Mouse (Mus musculus) embryonic facial prominence, embryonic 14.5 days (tissue): Measurements from ENCODE around the gene Idua. TPM values are rescaled to one million over a fixed set of nuclear protein-coding genes. Genes with fewer than 3 reads are reported as not detected.

ENCODE experiments used
- ATAC-seq: fragments of 200-750 bp; cut with Nextera tagmentation; 2 replicates; pipeline ENCODE4 v1.8.0; 2017; ENCODE audit warnings: low read depth, moderate number of reproducible peaks, moderate TSS enrichment
- DNase-seq: peaks from one replicate; pipeline ENCODE4 v3.0.0-alpha.2; 2015; ENCODE audit warnings: low spot score
- H3K27ac ChIP-seq: fragments of 300-500 bp; sonication (generic); replicated peaks from 2 replicates; pipeline ENCODE4 v1.5.1; 2014; ENCODE audit warnings: low read depth, mild to moderate bottlenecking, low read length, moderate library complexity
- H3K27me3 ChIP-seq: fragments of 300-500 bp; sonication (generic); replicated peaks from 2 replicates; pipeline ENCODE4 v1.6.1; 2014; ENCODE audit warnings: low read length; ENCODE audit not compliant: control insufficient read depth, insufficient read depth
- H3K36me3 ChIP-seq: fragments of 300-500 bp; sonication (generic); 2 replicates; pipeline ENCODE4 v1.6.1; 2014; ENCODE audit warnings: low read length, mixed read lengths; ENCODE audit not compliant: control insufficient read depth, insufficient read depth
- H3K4me1 ChIP-seq: fragments of 300-500 bp; sonication (generic); 2 replicates; pipeline ENCODE4 v1.6.1; 2014; ENCODE audit warnings: antibody characterized with exemption, low read length; ENCODE audit not compliant: control insufficient read depth, insufficient read depth
- H3K4me2 ChIP-seq: fragments of 300-500 bp; sonication (generic); 2 replicates; pipeline ENCODE4 v1.6.1; 2014; ENCODE audit warnings: low read depth, mild to moderate bottlenecking, low read length, moderate library complexity, mixed read lengths
- H3K4me3 ChIP-seq: fragments of 300-500 bp; sonication (generic); 2 replicates; pipeline ENCODE4 v1.5.1; 2014; ENCODE audit warnings: low read depth, mild to moderate bottlenecking, low read length
- H3K9ac ChIP-seq: fragments of 300-500 bp; sonication (generic); 2 replicates; pipeline ENCODE4 v1.6.1; 2014; ENCODE audit warnings: low read depth, mild to moderate bottlenecking, low read length, moderate library complexity, mixed read lengths
- H3K9me3 ChIP-seq: fragments of 300-500 bp; sonication (generic); 2 replicates; pipeline ENCODE4 v1.6.1; 2016; ENCODE audit warnings: low read length; ENCODE audit not compliant: control insufficient read depth
- WGBS: fragments of 180-500 bp; shearing (Covaris S2); extraction: QIAGEN DNeasy Blood & Tissue Kit; methylation state at CpG from one replicate; pipeline ENCODE4 v1.1.7; 2014; 5-methylcytosine and 5-hydroxymethylcytosine counted together
- polyA plus RNA-seq: library from polyadenylated mRNA; unstranded; fragments of >200 nt; fragmentation: Nextera tagmentation; extraction: Ambion mirVana; gene quantifications from 2 replicates; pipeline ENCODE4 v1.2.1, GENCODE M21; 2014

Gene Idua
- polyA plus RNA-seq, 1 experiment from 2014 or later, result 13.6 TPM

GRCm38 (mm10) chr5:108658611-108659010, 1.5 kb upstream of the Idua start:
- no peak overlapping the region for H3K27ac ChIP-seq
- peaks cover 8% of the 10 kb centered on the region for H3K4me1 ChIP-seq
- DNase-seq, result no peak
- peaks cover 45% of the 10 kb centered on the region for H3K36me3 ChIP-seq
- 93% methylated on average over 1 of the region's 1 CpGs for WGBS
- no peak for ATAC-seq
- H3K9me3 ChIP-seq, result no peaks in the 10 kb centered on the region
- H3K4me3 ChIP-seq, result no peak overlapping the region
- 0 out of 2 replicates have a peak overlapping the region, but pooled peaks have one; percentile 14 for H3K9ac ChIP-seq
- no peaks in the 10 kb centered on the region for H3K27me3 ChIP-seq
- no peak overlapping the region; the same call in 1 of the 2 replicates for H3K4me2 ChIP-seq

- ATAC-seq, result peak; percentile 99
- 35% methylated on average over 16 of the region's 36 CpGs for WGBS
- no peak overlapping the region for H3K27ac ChIP-seq
Observed at GRCm38 (mm10) chr5:108660632-108661268, 619 bp downstream of the Idua start.

GRCm38 (mm10) chr5:108662772-108663171, 2.6 kb downstream of the Idua start:
- 84% methylated on average over 4 of the region's 4 CpGs for WGBS
- Histone ChIP-seq H3K4me3 (no peak overlapping the region), H3K27me3 (no peaks in the 10 kb centered on the region), H3K9ac (no peak overlapping the region), H3K9me3 (no peaks in the 10 kb centered on the region), H3K4me2 (no peak overlapping the region), H3K4me1 (peaks cover 8% of the 10 kb centered on the region), H3K27ac (no peak overlapping the region), H3K36me3 (peaks cover 3% of the 10 kb centered on the region; the same call in 1 of the 2 replicates)
- no peak for DNase-seq
- no peak for ATAC-seq

More at GRCm38 (mm10) chr5:108660632-108661268, 619 bp downstream of the Idua start:
- H3K4me1 ChIP-seq, result peaks cover 8% of the 10 kb centered on the region
- peak overlapping the region; percentile 97 for H3K9ac ChIP-seq
- no peaks in the 10 kb centered on the region for H3K9me3 ChIP-seq
- no peaks in the 10 kb centered on the region for H3K27me3 ChIP-seq
- H3K36me3 ChIP-seq, result peaks cover 23% of the 10 kb centered on the region
- DNase-seq, result peak; percentile 96
- peak overlapping the region; percentile 88 for H3K4me2 ChIP-seq
- peak overlapping the region; percentile 83 for H3K4me3 ChIP-seq

GRCm38 (mm10) chr5:108665066-108665465, 4.9 kb downstream of the Idua start:
- no peak for ATAC-seq
- H3K27ac ChIP-seq, result no peak overlapping the region

GRCm38 (mm10) chr5:108667370-108667769, 7.2 kb downstream of the Idua start:
- DNase-seq (no peak), ATAC-seq (no peak)
- Histone ChIP-seq H3K27ac (no peak overlapping the region), H3K4me2 (no peak overlapping the region), H3K9ac (no peak overlapping the region), H3K36me3 (peaks cover 11% of the 10 kb centered on the region; the same call in 1 of the 2 replicates), H3K4me1 (peaks cover 13% of the 10 kb centered on the region; the same call in 1 of the 2 replicates), H3K27me3 (no peaks in the 10 kb centered on the region), H3K4me3 (no peak overlapping the region), H3K9me3 (no peaks in the 10 kb centered on the region)
- WGBS, result 67% methylated on average over 2 of the region's 2 CpGs

More at GRCm38 (mm10) chr5:108665066-108665465, 4.9 kb downstream of the Idua start:
- Histone ChIP-seq H3K36me3 (no peaks in the 10 kb centered on the region), H3K4me3 (no peak overlapping the region), H3K9ac (no peak overlapping the region), H3K9me3 (no peaks in the 10 kb centered on the region), H3K4me2 (no peak overlapping the region), H3K4me1 (peaks cover 12% of the 10 kb centered on the region; the same call in 1 of the 2 replicates), H3K27me3 (no peaks in the 10 kb centered on the region)
- no peak for DNase-seq
- 48% methylated on average over 3 of the region's 3 CpGs for whole genome bisulfite sequencing

- Histone ChIP-seq H3K4me2 (peak overlapping the region; percentile 78), H3K4me1 (peaks cover 13% of the 10 kb centered on the region; the same call in 1 of the 2 replicates), H3K27ac (peak overlapping the region; percentile 88), H3K4me3 (peak overlapping the region; percentile 53), H3K27me3 (no peaks in the 10 kb centered on the region), H3K9ac (peak overlapping the region; percentile 76), H3K9me3 (no peaks in the 10 kb centered on the region), H3K36me3 (peaks cover 17% of the 10 kb centered on the region; the same call in 1 of the 2 replicates)
- ATAC-seq (no peak), DNase-seq (no peak)
- 11% methylated on average over 3 of the region's 3 CpGs for WGBS
Observed at GRCm38 (mm10) chr5:108668387-108668932, 8.3 kb downstream of the Idua start.

GRCm38 (mm10) chr5:108668977-108669936, 9.1 kb downstream of the Idua start, which contains the start of gene Dgkq:
Gene Dgkq, minus strand, starts transcription at chr5:108669672.
- WGBS, result 7% methylated on average over 35 of the region's 43 CpGs
- Histone ChIP-seq H3K27me3 (no peaks in the 10 kb centered on the region), H3K9ac (peak within 1 kb of the TSS; percentile 76), H3K36me3 (peaks cover 17% of the 10 kb centered on the region; the same call in 1 of the 2 replicates), H3K4me2 (peak within 1 kb of the TSS; percentile 78), H3K4me3 (peak within 1 kb of the TSS; percentile 53), H3K27ac (peak within 1 kb of the TSS; percentile 88), H3K9me3 (no peaks in the 10 kb centered on the region), H3K4me1 (peaks cover 13% of the 10 kb centered on the region; the same call in 1 of the 2 replicates)
- DNase-seq (peak; percentile 89), ATAC-seq (peak; percentile 84)

- Histone ChIP-seq H3K4me2 (peak overlapping the region; percentile 78), H3K36me3 (peaks cover 17% of the 10 kb centered on the region; the same call in 1 of the 2 replicates), H3K9ac (peak overlapping the region; percentile 76; the same call in 1 of the 2 replicates), H3K27ac (peak overlapping the region; percentile 88; the same call in 1 of the 2 replicates), H3K4me3 (peak overlapping the region; percentile 53), H3K9me3 (no peaks in the 10 kb centered on the region), H3K27me3 (no peaks in the 10 kb centered on the region), H3K4me1 (peaks cover 13% of the 10 kb centered on the region; the same call in 1 of the 2 replicates)
- ATAC-seq, result no peak
- WGBS, result 78% methylated on average over 9 of the region's 9 CpGs
- DNase-seq, result no peak
Observed at GRCm38 (mm10) chr5:108669986-108670385, 9.9 kb downstream of the Idua start.
